Mouse (Mus musculus): Measurements from ENCODE around the gene Sike1. TPM values are rescaled to one million over a fixed set of nuclear protein-coding genes. Genes with fewer than 3 reads are reported as not detected.

The Sike1 gene
- polyA plus RNA-seq, 1 experiment from 2014 or later, result 54.3 TPM

DNA sequence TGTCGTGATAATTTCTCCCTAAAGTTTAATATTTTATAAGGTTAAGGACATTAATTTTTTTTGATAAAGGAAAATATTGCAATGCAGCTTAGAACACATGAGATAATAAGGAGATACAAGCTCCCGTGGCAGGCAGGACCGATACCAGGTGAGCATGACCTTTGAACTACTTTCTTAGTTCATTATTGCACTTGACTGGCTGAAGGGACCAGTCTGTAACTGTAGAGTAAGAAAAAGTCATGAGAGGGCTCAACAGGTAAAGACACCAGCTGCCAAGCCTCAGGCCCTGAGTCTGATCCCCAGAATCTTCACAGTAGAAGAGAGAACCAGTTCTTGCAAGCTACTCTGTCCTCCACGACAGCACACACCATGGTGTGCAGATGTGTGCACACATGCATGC lies 18.6 kb upstream of the Sike1 start:
- no peak overlapping the region for H3K4me3 ChIP-seq (ENCODE audit: low read depth, low read length)
- no peaks in the 10 kb centered on the region for H3K9me3 ChIP-seq (ENCODE audit: control insufficient read depth, low read length)
- no peak overlapping the region for H3K9ac ChIP-seq (ENCODE audit: low read length)
- no peak for DNase-seq (ENCODE audit: low spot score)
- H3K36me3 ChIP-seq (ENCODE audit: control insufficient read depth, insufficient read depth, low read length), result no peaks in the 10 kb centered on the region
- H3K27me3 ChIP-seq (replicated peaks; ENCODE audit: control insufficient read depth, insufficient read depth, low read length), result no peaks in the 10 kb centered on the region
- no peak for ATAC-seq (replicated peaks; ENCODE audit: low FRiP score, low TSS enrichment, low read depth)
- H3K27ac ChIP-seq (ENCODE audit: low read depth), result no peak overlapping the region
- H3K4me1 ChIP-seq (replicated peaks; ENCODE audit: control insufficient read depth, insufficient read depth, low read length), result no peaks in the 10 kb centered on the region
- H3K4me2 ChIP-seq (ENCODE audit: low read length), result no peak overlapping the region
- WGBS, result 76% methylated on average over 4 of the region's 4 CpGs

DNA sequence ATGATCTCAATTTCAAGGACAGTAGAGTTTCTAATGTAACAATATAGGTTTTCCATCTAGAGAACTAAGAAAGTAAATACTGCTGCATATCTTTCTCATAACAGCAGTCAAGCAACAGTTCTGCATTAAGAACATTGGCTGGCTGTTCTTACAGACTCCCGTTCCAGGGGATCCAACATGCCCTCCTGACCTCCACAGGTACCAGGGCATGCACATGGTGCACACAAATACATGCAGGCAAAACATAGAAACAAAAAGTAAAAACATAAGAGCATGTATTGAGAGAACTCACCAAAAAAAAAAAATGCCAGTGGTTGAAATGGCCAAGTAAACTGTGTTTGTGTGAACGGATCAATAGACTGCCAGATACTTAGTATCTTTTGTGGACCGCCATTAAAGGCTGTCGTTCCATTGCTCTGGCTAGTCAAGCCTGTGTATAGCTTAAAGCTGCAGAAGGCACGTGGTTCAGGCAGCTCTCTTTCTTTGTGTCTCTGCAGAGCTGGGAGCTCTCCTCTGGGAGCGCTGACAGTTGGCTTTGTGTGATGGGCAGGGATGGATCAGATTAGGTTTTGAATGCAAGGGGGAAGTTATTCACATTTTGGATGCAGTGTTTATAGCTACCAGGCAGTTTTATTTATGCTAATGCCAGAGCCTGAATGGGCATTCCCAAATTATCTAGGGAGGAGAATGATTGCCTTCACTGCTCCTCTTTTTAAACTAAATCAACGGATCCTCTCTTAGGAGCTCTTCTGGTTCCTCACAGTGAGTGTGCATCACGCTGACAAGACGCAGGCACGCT lies 15.8 kb upstream of the Sike1 start:
- Histone ChIP-seq H3K4me1 (replicated peaks; ENCODE audit: control insufficient read depth, insufficient read depth, low read length) (no peaks in the 10 kb centered on the region), H3K27me3 (replicated peaks; ENCODE audit: control insufficient read depth, insufficient read depth, low read length) (no peaks in the 10 kb centered on the region), H3K9ac (ENCODE audit: low read length) (peak overlapping the region; percentile 0; the same call in 1 of the 2 replicates), H3K4me3 (ENCODE audit: low read depth, low read length) (no peak overlapping the region), H3K36me3 (ENCODE audit: control insufficient read depth, insufficient read depth, low read length) (no peaks in the 10 kb centered on the region), H3K4me2 (ENCODE audit: low read length) (peak overlapping the region; percentile 31), H3K27ac (ENCODE audit: low read depth) (peak overlapping the region; percentile 43; the same call in 1 of the 2 replicates), H3K9me3 (ENCODE audit: control insufficient read depth, low read length) (no peaks in the 10 kb centered on the region)
- 24% methylated on average over 10 of the region's 10 CpGs for WGBS
- DNase-seq (ENCODE audit: low spot score) (no peak), ATAC-seq (replicated peaks; ENCODE audit: low FRiP score, low TSS enrichment, low read depth) (0 out of 2 replicates have a peak, but pooled peaks have one; percentile 62)

DNA sequence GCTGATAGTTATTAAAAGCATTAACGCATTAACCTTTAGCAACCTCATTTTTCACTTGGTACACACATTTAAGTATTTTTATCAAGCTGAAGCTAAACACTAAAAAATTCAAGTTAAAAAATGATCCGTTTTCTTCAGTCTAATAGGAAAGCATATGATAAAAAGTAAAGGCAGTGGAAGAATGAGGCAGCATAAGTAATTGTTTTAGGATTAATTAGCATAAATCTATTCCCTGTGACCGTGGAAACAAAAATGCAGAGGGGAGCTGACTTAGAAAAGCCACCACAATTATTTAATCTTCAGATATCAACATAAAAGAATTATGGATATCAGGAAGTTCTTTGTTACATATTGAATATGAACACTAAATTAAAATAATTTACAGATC lies 15.2 kb upstream of the Sike1 start:
- DNase-seq (ENCODE audit: low spot score) (no peak), ATAC-seq (replicated peaks; ENCODE audit: low FRiP score, low TSS enrichment, low read depth) (no peak)
- no peak overlapping the region for H3K4me3 ChIP-seq (ENCODE audit: low read depth, low read length)
- H3K4me2 ChIP-seq (ENCODE audit: low read length), result peak overlapping the region; percentile 31
- H3K27me3 ChIP-seq (replicated peaks; ENCODE audit: control insufficient read depth, insufficient read depth, low read length), result no peaks in the 10 kb centered on the region
- peak overlapping the region; percentile 0; the same call in 1 of the 2 replicates for H3K9ac ChIP-seq (ENCODE audit: low read length)
- H3K27ac ChIP-seq (ENCODE audit: low read depth), result no peak overlapping the region
- no peaks in the 10 kb centered on the region for H3K9me3 ChIP-seq (ENCODE audit: control insufficient read depth, low read length)
- no peaks in the 10 kb centered on the region for H3K36me3 ChIP-seq (ENCODE audit: control insufficient read depth, insufficient read depth, low read length)
- H3K4me1 ChIP-seq (replicated peaks; ENCODE audit: control insufficient read depth, insufficient read depth, low read length), result no peaks in the 10 kb centered on the region
- 28% methylated on average over 3 of the region's 3 CpGs for WGBS

GRCm38 (mm10) chr3:102991041-102991440 lies 4.5 kb upstream of the Sike1 start:
- ATAC-seq (replicated peaks; ENCODE audit: low FRiP score, low TSS enrichment, low read depth) (no peak), DNase-seq (ENCODE audit: low spot score) (no peak)
- Histone ChIP-seq H3K4me3 (ENCODE audit: low read depth, low read length) (no peak overlapping the region), H3K4me1 (replicated peaks; ENCODE audit: control insufficient read depth, insufficient read depth, low read length) (peaks cover 4% of the 10 kb centered on the region; the same call in 1 of the 2 replicates), H3K9me3 (ENCODE audit: control insufficient read depth, low read length) (no peaks in the 10 kb centered on the region), H3K36me3 (ENCODE audit: control insufficient read depth, insufficient read depth, low read length) (no peaks in the 10 kb centered on the region), H3K4me2 (ENCODE audit: low read length) (no peak overlapping the region), H3K27ac (ENCODE audit: low read depth) (no peak overlapping the region), H3K27me3 (replicated peaks; ENCODE audit: control insufficient read depth, insufficient read depth, low read length) (no peaks in the 10 kb centered on the region), H3K9ac (ENCODE audit: low read length) (no peak overlapping the region)
- WGBS, result 75% methylated on average over 8 of the region's 8 CpGs

- Histone ChIP-seq H3K4me2 (ENCODE audit: low read length) (no peak overlapping the region), H3K27me3 (replicated peaks; ENCODE audit: control insufficient read depth, insufficient read depth, low read length) (no peaks in the 10 kb centered on the region), H3K9me3 (ENCODE audit: control insufficient read depth, low read length) (no peaks in the 10 kb centered on the region), H3K9ac (ENCODE audit: low read length) (no peak overlapping the region), H3K4me1 (replicated peaks; ENCODE audit: control insufficient read depth, insufficient read depth, low read length) (peaks cover 4% of the 10 kb centered on the region; the same call in 1 of the 2 replicates), H3K36me3 (ENCODE audit: control insufficient read depth, insufficient read depth, low read length) (no peaks in the 10 kb centered on the region), H3K27ac (ENCODE audit: low read depth) (no peak overlapping the region), H3K4me3 (ENCODE audit: low read depth, low read length) (no peak overlapping the region)
- ATAC-seq (replicated peaks; ENCODE audit: low FRiP score, low TSS enrichment, low read depth), result no peak
- no peak for DNase-seq (ENCODE audit: low spot score)
- WGBS, result 13% methylated on average over 3 of the region's 3 CpGs
These were observed 2.6 kb upstream of the Sike1 start for GRCm38 (mm10) chr3:102992936-102993335.

DNA sequence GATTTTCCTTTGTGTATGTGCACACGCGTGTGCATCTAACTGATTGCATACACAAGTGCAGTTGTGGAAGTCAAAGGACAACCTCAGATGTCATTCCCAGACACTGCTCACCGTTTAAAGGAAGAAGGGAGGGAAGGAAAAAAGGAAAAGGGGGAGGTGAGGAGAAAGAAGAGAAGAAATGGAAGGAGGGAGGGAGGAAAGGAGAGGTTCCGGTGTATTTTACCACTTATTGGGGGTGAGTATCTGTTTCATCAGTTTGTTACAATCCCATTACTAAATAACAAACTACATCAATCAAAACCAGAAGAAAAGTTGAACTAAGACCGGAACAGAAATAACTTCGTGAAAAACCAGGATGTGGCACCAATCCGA lies 289 bp upstream of the Sike1 start:
- WGBS, result 46% methylated on average over 7 of the region's 7 CpGs
- Histone ChIP-seq H3K27me3 (replicated peaks; ENCODE audit: control insufficient read depth, insufficient read depth, low read length) (no peaks in the 10 kb centered on the region), H3K36me3 (ENCODE audit: control insufficient read depth, insufficient read depth, low read length) (peaks cover 20% of the 10 kb centered on the region), H3K9me3 (ENCODE audit: control insufficient read depth, low read length) (no peaks in the 10 kb centered on the region), H3K4me2 (ENCODE audit: low read length) (peak overlapping the region; percentile 66), H3K4me3 (ENCODE audit: low read depth, low read length) (peak overlapping the region; percentile 76), H3K9ac (ENCODE audit: low read length) (0 out of 2 replicates have a peak overlapping the region, but pooled peaks have one; percentile 8), H3K4me1 (replicated peaks; ENCODE audit: control insufficient read depth, insufficient read depth, low read length) (peaks cover 4% of the 10 kb centered on the region; the same call in 1 of the 2 replicates), H3K27ac (ENCODE audit: low read depth) (peak overlapping the region; percentile 90; the same call in 1 of the 2 replicates)
- ATAC-seq (replicated peaks; ENCODE audit: low FRiP score, low TSS enrichment, low read depth) (no peak), DNase-seq (ENCODE audit: low spot score) (no peak)

DNA sequence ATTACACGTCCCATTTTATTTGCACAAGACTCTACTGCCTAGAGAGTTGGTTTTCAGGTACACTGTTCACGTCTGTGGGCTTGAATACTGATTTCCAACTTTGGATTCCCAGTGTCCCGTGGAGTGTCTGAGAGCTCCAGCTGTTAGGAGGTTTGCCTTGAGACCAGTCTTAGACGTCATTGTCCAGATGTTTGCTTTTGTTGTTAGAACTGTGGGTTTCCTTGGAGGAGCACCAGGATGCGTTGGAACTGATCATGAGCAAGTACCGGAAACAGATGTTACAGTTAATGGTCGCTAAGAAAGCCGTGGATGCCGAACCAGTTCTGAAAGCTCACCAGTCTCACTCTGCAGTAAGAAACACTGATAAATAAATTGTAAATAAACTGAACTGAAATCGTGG lies 1.5 kb downstream of the Sike1 start:
- 67% methylated on average over 10 of the region's 10 CpGs for WGBS

DNA sequence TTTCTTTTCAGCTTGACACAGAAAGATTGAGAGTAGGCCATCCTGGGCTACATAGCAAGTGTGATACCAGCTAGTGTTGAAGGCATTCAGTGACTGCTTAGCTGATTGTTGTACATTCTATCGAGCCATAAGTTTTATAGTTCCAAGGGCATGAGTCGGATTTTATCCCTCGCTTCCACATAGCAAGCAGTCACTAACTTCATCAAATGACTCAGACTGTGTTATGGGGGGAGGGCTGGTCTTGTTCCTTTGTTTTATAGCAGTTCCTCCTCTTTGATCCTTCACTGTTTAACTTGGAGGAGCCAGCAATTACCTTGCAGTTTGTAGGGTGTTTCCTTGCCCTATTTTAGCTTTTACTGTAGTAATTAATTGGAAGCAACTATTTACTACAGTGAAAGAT lies 2.1 kb downstream of the Sike1 start:
- no peak for DNase-seq (ENCODE audit: low spot score)
- H3K27ac ChIP-seq (ENCODE audit: low read depth), result no peak overlapping the region
- WGBS, result 78% methylated on average over 3 of the region's 3 CpGs
- no peak overlapping the region for H3K9ac ChIP-seq (ENCODE audit: low read length)
- peaks cover 4% of the 10 kb centered on the region; the same call in 1 of the 2 replicates for H3K4me1 ChIP-seq (replicated peaks; ENCODE audit: control insufficient read depth, insufficient read depth, low read length)
- peaks cover 41% of the 10 kb centered on the region for H3K36me3 ChIP-seq (ENCODE audit: control insufficient read depth, insufficient read depth, low read length)
- ATAC-seq (replicated peaks; ENCODE audit: low FRiP score, low TSS enrichment, low read depth), result no peak
- no peaks in the 10 kb centered on the region for H3K27me3 ChIP-seq (replicated peaks; ENCODE audit: control insufficient read depth, insufficient read depth, low read length)
- no peak overlapping the region for H3K4me3 ChIP-seq (ENCODE audit: low read depth, low read length)
- no peak overlapping the region for H3K4me2 ChIP-seq (ENCODE audit: low read length)
- peaks cover 3% of the 10 kb centered on the region; the same call in 1 of the 2 replicates for H3K9me3 ChIP-seq (ENCODE audit: control insufficient read depth, low read length)

More for the DNA sequence above, 1.5 kb downstream of the Sike1 start:
- H3K9ac ChIP-seq (ENCODE audit: low read length), result no peak overlapping the region
- peak overlapping the region; percentile 8; the same call in 1 of the 2 replicates for H3K27ac ChIP-seq (ENCODE audit: low read depth)
- ATAC-seq (replicated peaks; ENCODE audit: low FRiP score, low TSS enrichment, low read depth) (no peak), DNase-seq (ENCODE audit: low spot score) (no peak)
- no peaks in the 10 kb centered on the region for H3K27me3 ChIP-seq (replicated peaks; ENCODE audit: control insufficient read depth, insufficient read depth, low read length)
- H3K36me3 ChIP-seq (ENCODE audit: control insufficient read depth, insufficient read depth, low read length), result peaks cover 35% of the 10 kb centered on the region
- H3K9me3 ChIP-seq (ENCODE audit: control insufficient read depth, low read length), result peaks cover 3% of the 10 kb centered on the region; the same call in 1 of the 2 replicates
- H3K4me2 ChIP-seq (ENCODE audit: low read length), result peak overlapping the region; percentile 66; the same call in 1 of the 2 replicates
- H3K4me1 ChIP-seq (replicated peaks; ENCODE audit: control insufficient read depth, insufficient read depth, low read length), result peaks cover 4% of the 10 kb centered on the region; the same call in 1 of the 2 replicates
- H3K4me3 ChIP-seq (ENCODE audit: low read depth, low read length), result no peak overlapping the region

All from intestine, embryonic 14.5 days (tissue).